8 mouse cellular contexts compared by ENCODE assay signal in the genomic region with DNA sequence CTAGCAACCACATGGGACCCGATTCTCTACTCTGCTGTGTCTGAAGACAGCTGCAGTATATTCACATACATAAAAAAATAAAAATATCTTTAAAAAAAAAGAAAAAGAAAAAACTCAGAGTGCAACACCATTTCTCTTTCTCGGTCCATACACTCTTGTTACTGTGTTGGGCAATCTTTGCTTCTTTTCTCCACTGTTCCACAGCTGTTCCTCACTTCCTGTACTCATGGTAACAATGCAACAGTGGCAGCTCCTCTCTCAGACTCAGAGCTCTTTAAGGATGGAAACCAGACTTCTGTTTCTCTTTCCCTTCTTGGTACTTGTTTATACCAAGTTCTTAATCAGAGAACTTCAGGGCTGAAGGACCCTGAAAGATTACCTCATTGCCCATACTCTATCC. TPM values are rescaled to one million over a fixed set of nuclear protein-coding genes. Genes with fewer than 3 reads are reported as not detected.
DNase-seq lines count a peak whose midpoint lies in the region; ATAC-seq lines count a peak whose summit lies in the region.

No protein-coding gene starts in this region.

- H3K4me1 ChIP-seq in heart, embryonic 10.5 days = peaks cover 18% of the 10 kb centered on the region
- H3K4me1 ChIP-seq in forebrain, embryonic 16.5 days (replicated peaks; ENCODE audit: control insufficient read depth, insufficient read depth, low read length) = peaks cover 27% of the 10 kb centered on the region
- H3K4me1 ChIP-seq in liver, embryonic 15.5 days (replicated peaks) = peaks cover 39% of the 10 kb centered on the region

- intact Hi-C loops in heart, postnatal 10 days (cut with DNase I) = loop anchor here (5.0 kb wide), 1 partner anchor 36 kb away; no protein-coding TSS in a partner anchor

- H3K4me3 ChIP-seq in heart, embryonic 10.5 days = peak overlapping the region; percentile 81
- H3K4me3 ChIP-seq in forebrain, embryonic 16.5 days (replicated peaks; ENCODE audit: low read length) = peak overlapping the region; percentile 76
- peak overlapping the region; percentile 82 for H3K4me3 ChIP-seq in liver, embryonic 15.5 days (replicated peaks)

- no peaks in the 10 kb centered on the region for H3K27me3 ChIP-seq in heart, embryonic 10.5 days (ENCODE audit: insufficient read depth, poor library complexity, severe bottlenecking)
- no peaks in the 10 kb centered on the region for H3K27me3 ChIP-seq in forebrain, embryonic 16.5 days (replicated peaks; ENCODE audit: control insufficient read depth, insufficient read depth, low read length)
- no peaks in the 10 kb centered on the region for H3K27me3 ChIP-seq in liver, embryonic 15.5 days

- ATAC-seq in forebrain, embryonic 16.5 days = no peak
- no peak for ATAC-seq in liver, embryonic 15.5 days (ENCODE audit: insufficient read depth)
- ATAC-seq in frontal cortex, adult (ENCODE audit: low TSS enrichment) = no peak

- H3K27ac ChIP-seq in heart, embryonic 10.5 days = peak overlapping the region; percentile 96
- H3K27ac ChIP-seq in forebrain, embryonic 16.5 days (ENCODE audit: low read length) = no peak overlapping the region
- peak overlapping the region; percentile 86 for H3K27ac ChIP-seq in liver, embryonic 15.5 days (replicated peaks)

- peak overlapping the region; percentile 85 for H3K9ac ChIP-seq in forebrain, embryonic 16.5 days (replicated peaks; ENCODE audit: low read depth, low read length)
- H3K9ac ChIP-seq in liver, embryonic 15.5 days = peak overlapping the region; percentile 84

- H3K4me2 ChIP-seq in forebrain, embryonic 16.5 days (ENCODE audit: low read length) = peak overlapping the region; percentile 82
- peak overlapping the region; percentile 75 for H3K4me2 ChIP-seq in liver, embryonic 15.5 days

- peaks cover 62% of the 10 kb centered on the region for H3K36me3 ChIP-seq in heart, embryonic 10.5 days
- peaks cover 10% of the 10 kb centered on the region; the same call in 1 of the 2 replicates for H3K36me3 ChIP-seq in forebrain, embryonic 16.5 days (ENCODE audit: control insufficient read depth, insufficient read depth)
- H3K36me3 ChIP-seq in liver, embryonic 15.5 days (replicated peaks) = peaks cover 52% of the 10 kb centered on the region

- no peak for DNase-seq in heart, embryonic 10.5 days (ENCODE audit: low spot score)
- no peak for DNase-seq in heart, postnatal 10 days
- DNase-seq in CD4-positive helper T cell, adult 2 months (ENCODE audit: low read depth, low spot score) = peak; percentile 16
- no peak for DNase-seq in thymus, postnatal 36 days
- DNase-seq in adrenal gland, postnatal 14 days = no peak

- no peaks in the 10 kb centered on the region for H3K9me3 ChIP-seq in heart, embryonic 10.5 days
- H3K9me3 ChIP-seq in forebrain, embryonic 16.5 days (ENCODE audit: control insufficient read depth, low read length) = no peaks in the 10 kb centered on the region
- H3K9me3 ChIP-seq in liver, embryonic 15.5 days (replicated peaks) = no peaks in the 10 kb centered on the region

- WGBS in heart, embryonic 10.5 days = 78% methylated on average over 2 of the region's 2 CpGs
- WGBS in forebrain, embryonic 16.5 days = 77% methylated on average over 2 of the region's 2 CpGs
- WGBS in liver, embryonic 15.5 days (ENCODE audit: insufficient replicate concordance) = 63% methylated on average over 2 of the region's 2 CpGs

RNA-seq across cellular contexts. Expression of a gene that starts 1.1 kb away (rescaled TPM):
- polyA plus RNA-seq in heart, embryonic 10.5 days (2016; fragmentation: Nextera tagmentation; extraction: Ambion mirVana) = 33.2 and 42.2 TPM in 2 replicates
- 10 to 100 TPM; 21.7 to 26.1 TPM for total RNA-seq in heart, postnatal 10 days (2021)
- polyA plus RNA-seq in forebrain, embryonic 16.5 days (2015; fragmentation: Nextera tagmentation; extraction: Ambion mirVana) = 61.9 and 62.3 TPM in 2 replicates
- polyA plus RNA-seq in liver, embryonic 15.5 days (2015; fragmentation: Nextera tagmentation; extraction: Ambion mirVana) = 16.1 and 17.6 TPM in 2 replicates
- total RNA-seq in adrenal gland, postnatal 14 days (2021) = 26.5 and 29.4 TPM in 2 replicates

RNA-seq across cellular contexts. Expression of a gene that starts 1.2 kb away (rescaled TPM):
- 276 and 329 TPM in 2 replicates for polyA plus RNA-seq in heart, embryonic 10.5 days (2016; fragmentation: Nextera tagmentation; extraction: Ambion mirVana)
- total RNA-seq in heart, postnatal 10 days (2021) = 100 to 1,000 TPM; 693 to 709 TPM
- 211 and 212 TPM in 2 replicates for polyA plus RNA-seq in forebrain, embryonic 16.5 days (2015; fragmentation: Nextera tagmentation; extraction: Ambion mirVana)
- polyA plus RNA-seq in liver, embryonic 15.5 days (2015; fragmentation: Nextera tagmentation; extraction: Ambion mirVana) = 134 and 136 TPM in 2 replicates
- 551 and 591 TPM in 2 replicates for total RNA-seq in adrenal gland, postnatal 14 days (2021)

RNA-seq across cellular contexts. Expression of a gene that starts 17.7 kb away (rescaled TPM):
- polyA plus RNA-seq in heart, embryonic 10.5 days (2016; fragmentation: Nextera tagmentation; extraction: Ambion mirVana) = 8.6 and 11.1 TPM in 2 replicates
- 1 to 10 TPM; 6.2 to 6.6 TPM for total RNA-seq in heart, postnatal 10 days (2021)
- 28.6 and 29.9 TPM in 2 replicates for polyA plus RNA-seq in forebrain, embryonic 16.5 days (2015; fragmentation: Nextera tagmentation; extraction: Ambion mirVana)
- 1.9 and 2.0 TPM in 2 replicates for polyA plus RNA-seq in liver, embryonic 15.5 days (2015; fragmentation: Nextera tagmentation; extraction: Ambion mirVana)
- 2.3 and 2.8 TPM in 2 replicates for total RNA-seq in adrenal gland, postnatal 14 days (2021)

RNA-seq across cellular contexts. Expression of a gene that starts 36.8 kb away (rescaled TPM):
- 128 and 155 TPM in 2 replicates for polyA plus RNA-seq in heart, embryonic 10.5 days (2016; fragmentation: Nextera tagmentation; extraction: Ambion mirVana)
- total RNA-seq in heart, postnatal 10 days (2021) = 100 to 1,000 TPM; 111 to 119 TPM
- 130 and 144 TPM in 2 replicates for polyA plus RNA-seq in forebrain, embryonic 16.5 days (2015; fragmentation: Nextera tagmentation; extraction: Ambion mirVana)
- 50.0 and 53.8 TPM in 2 replicates for polyA plus RNA-seq in liver, embryonic 15.5 days (2015; fragmentation: Nextera tagmentation; extraction: Ambion mirVana)
- total RNA-seq in adrenal gland, postnatal 14 days (2021) = 89.9 and 97.9 TPM in 2 replicates

RNA-seq across cellular contexts. Expression of a gene that starts 56.4 kb away (rescaled TPM):
- 252 and 254 TPM in 2 replicates for polyA plus RNA-seq in heart, embryonic 10.5 days (2016; fragmentation: Nextera tagmentation; extraction: Ambion mirVana)
- total RNA-seq in heart, postnatal 10 days (2021) = 100 to 1,000 TPM; 205 TPM
- polyA plus RNA-seq in forebrain, embryonic 16.5 days (2015; fragmentation: Nextera tagmentation; extraction: Ambion mirVana) = 264 and 287 TPM in 2 replicates
- 114 and 116 TPM in 2 replicates for polyA plus RNA-seq in liver, embryonic 15.5 days (2015; fragmentation: Nextera tagmentation; extraction: Ambion mirVana)
- total RNA-seq in adrenal gland, postnatal 14 days (2021) = 416 and 423 TPM in 2 replicates
